Mouse (Mus musculus): ENCODE measurements at regions not wholly inside any gene's neighbourhood (a gene's known extent, or its start where the extent isn't known, plus 50 kb on each side); places are given as distances from the start of the nearest gene placed in this dataset.

DNA sequence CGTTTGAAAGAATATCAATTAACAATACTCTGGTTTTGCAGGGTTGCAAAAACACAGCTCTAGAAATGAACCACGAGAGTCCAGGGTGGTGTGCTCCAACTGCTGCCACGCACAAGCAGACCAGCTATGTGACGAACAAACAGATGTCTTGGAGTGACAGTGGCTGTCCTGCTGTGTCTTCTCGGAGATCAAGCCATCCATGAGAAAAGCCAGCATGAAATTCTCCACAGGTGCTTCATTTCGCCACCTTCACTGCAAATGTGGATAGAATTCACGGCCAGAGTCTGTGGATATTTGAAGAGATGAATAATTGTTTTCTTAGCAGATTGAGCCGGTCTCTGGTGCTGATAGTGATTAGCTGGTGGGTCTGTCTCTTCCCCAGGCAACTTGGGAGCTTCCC, 246.3 kb upstream of the Daam1 start:
- TF ChIP-seq CTCF (IDR thresholded peaks at IDR 0.05; ENCODE audit: borderline replicate concordance, extremely low read depth, insufficient read depth, insufficient read length) (no peak), POLR2A (IDR thresholded peaks at IDR 0.05; ENCODE audit: borderline replicate concordance, extremely low read depth, insufficient read depth, insufficient read length, poor library complexity, severe bottlenecking) (no peak)

Data from brain, embryonic 14.5 days (tissue).